Mouse (Mus musculus) thymus, adult 2 months (tissue): ENCODE data around the gene Gm29776.

Experiments used
- CTCF ChIP-seq: fragments of 200-500 bp; IDR thresholded peaks from 2 replicates; pipeline ENCODE4 v1.5.1; 2012; ENCODE audit warnings: mild to moderate bottlenecking, control low read depth, low read length, moderate library complexity, borderline replicate concordance; ENCODE audit not compliant: control insufficient read depth, poor library complexity, insufficient read depth; ENCODE audit errors: extremely low read depth
- POLR2A ChIP-seq: fragments of 200-500 bp; IDR thresholded peaks from 2 replicates; pipeline ENCODE4 v1.6.1; 2012; ENCODE audit warnings: mild to moderate bottlenecking, low read length, control low read depth, moderate library complexity; ENCODE audit not compliant: control insufficient read depth, poor library complexity, insufficient read depth; ENCODE audit errors: extremely low read depth

DNA sequence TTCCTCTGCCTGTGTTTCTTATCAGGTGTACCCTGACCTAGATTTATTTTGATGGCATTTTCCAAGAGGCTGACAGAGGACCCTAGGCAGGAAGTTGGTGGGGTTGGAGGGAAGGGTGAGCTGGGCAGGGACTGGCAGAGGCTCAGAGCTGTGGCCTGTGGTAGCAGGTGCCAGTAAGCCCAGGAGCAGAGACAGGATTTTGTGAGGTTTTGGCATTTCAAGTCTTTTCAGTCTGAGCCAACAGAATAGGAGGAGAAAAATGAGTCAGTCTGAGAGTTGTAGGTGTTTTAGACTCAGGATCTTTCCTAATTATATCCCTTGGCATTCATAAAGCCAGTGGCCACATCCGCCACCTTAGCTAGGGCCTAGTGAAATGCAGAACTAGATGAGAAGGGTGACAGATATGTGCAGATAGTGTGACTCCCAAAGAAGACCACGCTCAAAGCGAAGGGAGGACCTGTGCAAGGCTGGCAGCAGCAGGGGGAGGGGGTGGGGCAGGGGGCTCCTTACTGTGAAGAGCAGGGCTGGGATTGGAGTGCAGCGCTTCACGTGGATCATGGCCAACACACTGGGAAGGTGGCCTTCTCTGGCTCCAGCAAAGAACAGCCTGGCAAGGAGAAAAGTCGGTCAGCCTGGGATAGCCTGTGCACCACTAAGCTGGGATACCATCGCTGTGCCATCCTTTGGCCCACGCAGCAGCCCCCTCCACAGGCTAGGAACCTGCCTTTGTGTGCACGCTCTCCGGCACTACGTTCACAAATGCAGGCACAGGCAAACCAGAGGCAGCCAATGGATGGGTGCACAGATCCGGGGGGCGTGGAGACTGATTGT lies 30.4 kb upstream of the Gm29776 start:
- TF ChIP-seq CTCF (no peak), POLR2A (no peak)
